Mouse (Mus musculus): ENCODE data around the gene Hist1h4j. TPM values are rescaled to one million over a fixed set of nuclear protein-coding genes. Genes with fewer than 3 reads are reported as not detected.

The Hist1h4j gene
- 0.93 TPM for polyA plus RNA-seq (2017; shearing (Covaris generic))

DNA sequence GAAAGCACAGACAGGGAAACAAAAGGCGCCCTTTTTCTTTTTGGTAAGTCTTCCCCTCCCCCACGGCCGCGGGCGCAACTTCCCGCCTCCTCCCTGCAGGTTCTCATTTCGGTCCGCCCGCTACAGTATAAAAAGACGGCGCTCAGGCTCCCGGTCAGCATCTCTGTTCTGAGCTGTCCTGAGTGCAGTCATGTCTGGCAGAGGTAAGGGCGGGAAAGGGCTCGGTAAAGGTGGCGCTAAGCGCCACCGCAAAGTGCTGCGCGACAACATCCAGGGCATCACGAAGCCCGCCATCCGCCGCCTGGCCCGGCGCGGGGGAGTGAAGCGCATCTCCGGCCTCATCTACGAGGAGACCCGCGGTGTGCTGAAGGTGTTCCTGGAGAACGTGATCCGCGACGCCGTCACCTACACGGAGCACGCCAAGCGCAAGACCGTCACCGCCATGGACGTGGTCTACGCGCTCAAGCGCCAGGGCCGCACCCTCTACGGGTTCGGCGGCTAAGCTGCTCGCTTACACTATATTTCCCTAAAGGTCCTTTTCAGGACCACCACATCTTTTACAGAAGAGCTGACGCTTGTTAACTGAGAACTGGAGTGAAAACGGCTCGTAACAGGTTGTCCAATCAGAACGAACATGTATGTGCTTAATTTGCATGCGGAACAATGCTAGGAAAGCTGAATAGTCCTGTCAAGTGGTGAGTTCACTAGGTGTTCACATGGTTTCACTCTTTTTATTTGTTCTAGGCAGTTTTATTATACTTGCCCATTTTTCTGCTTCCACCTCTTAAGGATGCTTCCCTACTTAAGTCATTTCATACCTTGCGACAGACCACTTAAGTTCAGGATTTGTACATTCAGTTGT is at the start of gene Hist1h4j:
Hist1h4j (plus strand) TSS at position 159 of the 862 bp plus-strand sequence.

DNA sequence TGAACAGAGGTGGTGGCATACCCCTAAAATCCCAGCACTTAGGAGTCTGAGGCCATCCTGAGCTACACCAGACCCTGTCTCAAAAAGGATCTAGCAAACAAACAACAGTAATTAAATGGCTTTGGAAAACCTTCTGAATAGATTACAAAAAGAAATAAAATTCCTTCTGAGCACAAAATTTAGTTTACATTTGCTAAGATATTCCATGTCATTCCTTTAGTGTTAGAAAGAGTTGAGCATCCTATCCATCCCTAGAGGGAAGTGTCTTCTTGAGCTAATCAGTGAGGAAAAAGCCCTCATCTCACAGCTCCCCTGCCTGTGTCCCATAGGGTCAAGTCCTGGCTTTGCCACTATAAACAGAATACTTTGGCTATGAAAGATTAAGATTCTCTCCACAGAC is 37.1 kb upstream of the Hist1h4j start, which contains the start of gene Olfr1359:
Olfr1359 (plus strand) TSS at position 301 of the 400 bp plus-strand sequence.

DNA sequence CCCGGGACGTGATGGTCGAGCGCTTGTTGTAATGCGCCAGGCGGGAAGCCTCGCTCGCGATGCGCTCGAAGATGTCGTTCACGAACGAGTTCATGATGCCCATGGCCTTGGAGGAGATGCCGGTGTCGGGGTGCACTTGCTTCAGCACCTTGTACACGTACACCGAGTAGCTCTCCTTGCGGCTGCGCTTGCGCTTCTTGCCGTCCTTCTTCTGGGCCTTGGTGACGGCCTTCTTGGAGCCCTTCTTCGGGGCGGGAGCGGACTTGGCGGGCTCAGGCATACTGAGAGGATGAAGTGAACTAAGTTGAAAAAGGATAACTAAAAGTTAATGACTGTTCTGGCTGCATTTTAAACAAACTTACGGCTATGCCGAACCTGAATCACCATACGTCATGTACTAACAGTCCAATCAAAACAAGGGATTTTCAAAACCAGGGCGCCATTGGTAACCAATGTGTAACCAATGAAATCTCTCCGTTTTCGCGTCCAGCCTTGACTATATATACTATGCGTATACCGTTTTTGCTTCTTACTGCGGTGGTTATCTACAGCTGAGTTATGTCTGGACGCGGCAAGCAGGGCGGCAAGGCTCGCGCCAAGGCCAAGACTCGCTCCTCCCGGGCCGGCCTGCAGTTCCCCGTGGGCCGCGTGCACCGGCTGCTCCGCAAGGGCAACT is 18.9 kb upstream of the Hist1h4j start, which contains the start of the genes Hist1h2bl and Hist1h2ai:
Hist1h2bl (minus strand) TSS at position 280 of the 676 bp plus-strand sequence.
Hist1h2ai (plus strand) TSS at position 559 of the 676 bp plus-strand sequence.

DNA sequence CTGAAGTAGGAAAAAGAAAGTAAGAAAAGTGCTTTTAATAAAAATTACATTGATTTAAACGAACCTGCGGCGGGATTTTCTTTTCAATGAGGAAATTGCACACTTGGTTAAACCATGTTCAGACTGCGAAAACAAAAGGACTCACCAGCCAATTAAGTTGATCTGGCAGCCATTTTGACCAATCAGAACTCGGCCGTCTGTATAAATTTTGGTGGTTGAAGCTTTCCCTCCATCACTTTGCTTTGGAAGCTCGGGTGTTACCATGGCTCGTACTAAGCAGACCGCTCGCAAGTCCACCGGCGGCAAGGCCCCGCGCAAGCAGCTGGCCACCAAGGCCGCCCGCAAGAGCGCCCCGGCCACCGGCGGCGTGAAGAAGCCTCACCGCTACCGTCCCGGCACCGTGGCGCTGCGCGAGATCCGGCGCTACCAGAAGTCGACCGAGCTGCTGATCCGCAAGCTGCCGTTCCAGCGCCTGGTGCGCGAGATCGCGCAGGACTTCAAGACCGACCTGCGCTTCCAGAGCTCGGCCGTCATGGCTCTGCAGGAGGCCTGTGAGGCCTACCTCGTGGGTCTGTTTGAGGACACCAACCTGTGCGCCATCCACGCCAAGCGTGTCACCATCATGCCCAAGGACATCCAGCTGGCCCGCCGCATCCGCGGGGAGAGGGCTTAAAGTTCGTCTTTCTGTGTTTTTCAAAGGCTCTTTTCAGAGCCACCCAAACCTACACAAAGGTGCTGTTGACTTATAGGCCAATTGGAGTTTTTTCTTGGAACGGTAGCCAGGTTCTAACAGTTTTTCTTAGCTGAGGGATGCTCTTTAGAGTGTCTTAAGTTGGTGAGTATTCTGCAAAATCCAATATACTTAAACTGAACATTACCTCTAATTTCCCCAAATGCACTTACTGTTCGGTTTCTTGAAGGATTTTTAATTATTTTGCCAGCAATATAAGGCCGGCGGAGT is 17.2 kb upstream of the Hist1h4j start, which contains the start of gene Hist1h3h:
Hist1h3h (plus strand) TSS at position 263 of the 961 bp plus-strand sequence.

DNA sequence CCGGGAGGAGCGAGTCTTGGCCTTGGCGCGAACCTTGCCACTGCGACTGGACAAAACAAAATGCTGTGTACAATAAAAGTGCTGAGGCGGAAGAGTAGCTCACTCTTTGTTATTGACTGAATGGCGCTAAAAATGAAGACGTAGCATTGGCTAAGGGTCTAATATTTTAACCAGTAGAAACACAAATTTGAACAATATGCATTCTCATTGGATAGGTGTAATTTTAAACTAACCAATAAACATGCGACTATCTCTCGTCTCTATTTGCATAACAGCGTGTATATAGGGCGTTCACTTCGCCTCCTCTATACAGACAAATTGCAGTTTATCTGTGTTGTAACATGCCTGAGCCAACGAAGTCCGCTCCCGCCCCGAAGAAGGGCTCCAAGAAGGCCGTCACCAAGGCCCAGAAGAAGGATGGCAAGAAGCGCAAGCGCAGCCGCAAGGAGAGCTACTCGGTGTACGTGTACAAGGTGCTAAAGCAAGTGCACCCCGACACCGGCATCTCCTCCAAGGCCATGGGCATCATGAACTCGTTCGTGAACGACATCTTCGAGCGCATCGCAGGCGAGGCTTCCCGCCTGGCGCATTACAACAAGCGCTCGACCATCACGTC is 13.0 kb upstream of the Hist1h4j start, which contains the start of gene Hist1h2bm:
Hist1h2bm (plus strand) TSS at position 288 of the 616 bp plus-strand sequence.

DNA sequence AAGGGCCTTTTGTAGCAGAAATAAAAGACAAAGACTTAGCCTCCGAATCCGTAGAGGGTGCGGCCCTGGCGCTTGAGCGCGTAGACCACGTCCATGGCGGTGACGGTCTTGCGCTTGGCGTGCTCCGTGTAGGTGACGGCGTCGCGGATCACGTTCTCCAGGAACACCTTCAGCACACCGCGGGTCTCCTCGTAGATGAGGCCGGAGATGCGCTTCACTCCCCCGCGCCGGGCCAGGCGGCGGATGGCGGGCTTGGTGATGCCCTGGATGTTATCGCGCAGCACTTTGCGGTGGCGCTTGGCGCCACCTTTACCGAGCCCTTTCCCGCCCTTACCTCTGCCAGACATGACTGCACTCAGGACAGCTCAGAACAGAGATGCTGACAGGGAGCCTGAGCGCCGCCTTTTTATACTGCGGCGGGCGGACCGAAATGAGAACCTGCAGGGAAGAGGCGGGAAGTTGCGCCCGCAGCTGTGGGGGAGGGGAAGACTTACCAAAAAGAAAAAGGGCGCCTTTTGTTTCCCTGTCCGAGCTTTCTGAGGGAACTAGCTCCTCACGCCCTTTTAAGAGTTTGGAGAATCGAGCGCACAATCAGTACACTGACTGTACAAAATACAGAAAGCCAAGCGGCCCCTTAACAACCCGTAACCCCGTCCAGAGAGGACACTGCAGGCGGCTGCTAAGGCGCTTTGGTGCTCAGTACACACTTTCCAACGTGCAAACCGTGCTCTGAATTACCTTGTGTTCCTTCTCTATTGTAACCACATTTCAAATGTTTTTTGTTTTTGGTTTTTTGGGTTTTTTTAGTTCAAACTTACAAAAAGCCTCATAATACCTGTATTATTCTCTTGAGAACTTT is 15.5 kb downstream of the Hist1h4j start, which contains the start of gene Hist1h4k:
Hist1h4k (minus strand) TSS at position 347 of the 859 bp plus-strand sequence.

DNA sequence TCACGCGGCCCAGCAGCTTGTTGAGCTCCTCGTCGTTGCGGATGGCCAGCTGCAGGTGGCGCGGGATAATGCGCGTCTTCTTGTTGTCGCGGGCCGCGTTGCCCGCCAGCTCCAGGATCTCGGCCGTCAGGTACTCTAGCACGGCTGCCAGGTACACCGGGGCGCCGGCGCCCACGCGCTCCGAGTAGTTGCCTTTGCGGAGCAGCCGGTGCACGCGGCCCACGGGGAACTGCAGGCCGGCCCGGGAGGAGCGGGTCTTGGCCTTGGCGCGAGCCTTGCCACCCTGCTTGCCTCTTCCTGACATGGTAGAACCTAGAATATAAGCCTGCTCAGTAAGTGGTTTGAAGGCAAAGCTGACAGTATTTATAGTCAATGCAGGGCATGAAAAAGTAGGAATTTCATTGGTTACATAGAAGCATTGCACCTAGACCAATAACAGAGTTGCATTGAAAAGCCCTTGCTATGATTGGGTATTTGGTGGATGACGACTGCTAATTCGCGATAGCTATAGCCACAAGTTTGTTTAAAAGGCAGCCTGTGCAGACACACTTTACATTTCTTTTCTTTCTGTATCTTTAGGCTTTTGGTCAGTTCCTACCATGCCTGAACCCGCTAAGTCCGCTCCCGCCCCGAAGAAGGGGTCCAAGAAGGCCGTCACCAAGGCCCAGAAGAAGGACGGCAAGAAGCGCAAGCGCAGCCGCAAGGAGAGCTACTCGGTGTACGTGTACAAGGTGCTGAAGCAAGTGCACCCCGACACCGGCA is 18.8 kb downstream of the Hist1h4j start, which contains the start of the genes Hist1h2ak and Hist1h2bn:
Hist1h2ak (minus strand) TSS at position 304 of the 762 bp plus-strand sequence.
Hist1h2bn (plus strand) TSS at position 600 of the 762 bp plus-strand sequence.

DNA sequence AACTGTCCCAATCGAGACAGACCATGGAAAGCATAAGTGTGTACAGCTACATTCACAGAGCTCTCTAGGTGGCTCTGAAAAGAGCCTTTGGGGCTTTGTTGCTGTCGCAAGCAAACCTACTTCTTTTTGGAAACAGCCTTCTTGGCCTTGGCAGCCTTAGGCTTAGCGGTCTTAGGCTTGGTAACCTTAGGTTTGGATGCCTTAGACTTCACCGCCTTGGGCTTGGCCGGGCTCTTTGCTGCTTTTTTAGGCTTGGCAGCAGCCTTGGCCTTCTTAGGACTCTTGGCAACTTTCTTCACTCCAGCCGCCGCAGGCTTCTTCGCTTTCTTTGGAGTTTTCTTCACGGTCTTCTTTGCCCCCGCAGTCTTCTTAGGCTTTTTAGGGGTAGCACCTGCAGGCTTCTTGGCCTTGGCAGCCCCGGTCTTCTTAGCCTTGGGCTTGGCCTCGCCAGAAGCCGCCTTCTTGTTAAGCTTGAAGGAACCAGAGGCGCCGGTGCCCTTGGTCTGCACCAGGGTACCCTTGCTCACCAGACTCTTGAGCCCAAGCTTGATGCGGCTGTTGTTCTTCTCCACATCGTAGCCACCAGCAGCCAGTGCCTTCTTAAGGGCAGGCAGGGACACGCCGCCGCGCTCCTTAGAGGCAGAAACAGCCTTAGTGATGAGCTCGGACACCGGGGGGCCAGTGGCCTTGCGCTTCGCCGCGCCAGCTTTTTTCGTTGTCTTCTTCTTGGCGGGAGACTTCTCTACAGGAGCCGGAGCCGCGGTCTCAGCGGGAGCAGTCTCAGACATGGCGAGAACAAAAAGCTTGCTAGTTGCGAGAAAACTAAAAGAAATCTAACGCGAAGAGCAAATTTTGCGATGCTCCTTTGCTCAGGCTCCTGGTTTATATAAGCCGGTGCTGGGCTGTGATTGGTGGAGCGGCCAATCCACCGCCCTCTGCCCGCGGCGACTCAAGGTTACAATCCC is 45.2 kb downstream of the Hist1h4j start, which contains the start of gene Hist1h1b:
Hist1h1b (minus strand) TSS at position 859 of the 965 bp plus-strand sequence.

DNA sequence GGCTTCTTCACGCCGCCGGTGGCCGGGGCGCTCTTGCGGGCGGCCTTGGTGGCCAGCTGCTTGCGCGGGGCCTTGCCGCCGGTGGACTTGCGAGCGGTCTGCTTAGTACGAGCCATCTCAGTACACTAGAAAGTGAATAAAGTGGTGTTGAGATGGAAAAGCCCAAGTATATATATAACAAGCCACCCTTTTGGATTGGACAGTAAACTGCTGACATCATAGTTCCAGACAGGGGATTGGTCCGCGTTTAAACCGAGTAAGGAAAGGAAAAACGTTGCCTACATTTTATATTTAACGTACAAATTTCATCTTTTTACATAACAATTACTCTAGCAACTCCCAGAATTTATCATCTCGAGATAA is 48.4 kb downstream of the Hist1h4j start, which contains the start of gene Hist1h3i:
Hist1h3i (minus strand) TSS at position 116 of the 363 bp plus-strand sequence.

Other genes with a start within 250 kb of the Hist1h4j start
- 0.21 TPM for gene AK157302, start 239.8 kb upstream of the Hist1h4j start, polyA plus RNA-seq (2017; shearing (Covaris generic))
- 11.8 TPM for gene Gm11273, start 233.6 kb upstream of the Hist1h4j start, polyA plus RNA-seq (2017; shearing (Covaris generic))
- gene Zkscan8, start 203.9 kb upstream of the Hist1h4j start, polyA plus RNA-seq (2017; shearing (Covaris generic)) = 2.6 TPM
- gene Olfr1366, start 192.3 kb upstream of the Hist1h4j start, polyA plus RNA-seq (2017; shearing (Covaris generic)) = not detected
- gene Olfr1535, start 175.2 kb upstream of the Hist1h4j start, polyA plus RNA-seq (2017; shearing (Covaris generic)) = 0.35 TPM
- not detected for gene Olfr1364, start 153.3 kb upstream of the Hist1h4j start, polyA plus RNA-seq (2017; shearing (Covaris generic))
- not detected for gene Olfr1362, start 121.0 kb upstream of the Hist1h4j start, polyA plus RNA-seq (2017; shearing (Covaris generic))
- not detected for gene Olfr11, start 92.5 kb upstream of the Hist1h4j start, polyA plus RNA-seq (2017; shearing (Covaris generic))
- gene Olfr1361, start 71.7 kb upstream of the Hist1h4j start, polyA plus RNA-seq (2017; shearing (Covaris generic)) = not detected
- 0.26 TPM for gene Olfr1360, start 57.7 kb upstream of the Hist1h4j start, polyA plus RNA-seq (2017; shearing (Covaris generic))
- not detected for gene Olfr1359, start 37.0 kb upstream of the Hist1h4j start, polyA plus RNA-seq (2017; shearing (Covaris generic))
- not detected for gene Hist1h2bl, start 18.9 kb upstream of the Hist1h4j start, polyA plus RNA-seq (2017; shearing (Covaris generic))
- not detected for gene Hist1h2ai, start 18.6 kb upstream of the Hist1h4j start, polyA plus RNA-seq (2017; shearing (Covaris generic))
- gene Hist1h3h, start 17.4 kb upstream of the Hist1h4j start, polyA plus RNA-seq (2017; shearing (Covaris generic)) = 3.6 TPM
- not detected for gene Hist1h2bm, start 13.0 kb upstream of the Hist1h4j start, polyA plus RNA-seq (2017; shearing (Covaris generic))
- gene Hist1h4k, start 15.4 kb downstream of the Hist1h4j start, polyA plus RNA-seq (2017; shearing (Covaris generic)) = 15.4 TPM
- gene Hist1h2ak, start 18.8 kb downstream of the Hist1h4j start, polyA plus RNA-seq (2017; shearing (Covaris generic)) = not detected
- gene Hist1h2bn, start 19.1 kb downstream of the Hist1h4j start, polyA plus RNA-seq (2017; shearing (Covaris generic)) = not detected
- gene Hist1h1b, start 45.6 kb downstream of the Hist1h4j start, polyA plus RNA-seq (2017; shearing (Covaris generic)) = not detected
- not detected for gene Hist1h3i, start 48.3 kb downstream of the Hist1h4j start, polyA plus RNA-seq (2017; shearing (Covaris generic))
- gene Hist1h2an, start 52.2 kb downstream of the Hist1h4j start, polyA plus RNA-seq (2017; shearing (Covaris generic)) = not detected
- gene Hist1h2bp, start 52.4 kb downstream of the Hist1h4j start, polyA plus RNA-seq (2017; shearing (Covaris generic)) = not detected
- gene Hist1h2bq, start 75.1 kb downstream of the Hist1h4j start, polyA plus RNA-seq (2017; shearing (Covaris generic)) = 4.2 TPM
- gene Hist1h2ao, start 75.4 kb downstream of the Hist1h4j start, polyA plus RNA-seq (2017; shearing (Covaris generic)) = not detected
- gene Hist1h4m, start 76.7 kb downstream of the Hist1h4j start, polyA plus RNA-seq (2017; shearing (Covaris generic)) = not detected
- gene Hist1h4n, start 97.1 kb downstream of the Hist1h4j start, polyA plus RNA-seq (2017; shearing (Covaris generic)) = 20.0 TPM
- gene Hist1h2ap, start 98.4 kb downstream of the Hist1h4j start, polyA plus RNA-seq (2017; shearing (Covaris generic)) = 30.1 TPM
- gene Hist1h2br, start 98.7 kb downstream of the Hist1h4j start, polyA plus RNA-seq (2017; shearing (Covaris generic)) = 4.6 TPM
- gene Zfp184, start 210.0 kb downstream of the Hist1h4j start, polyA plus RNA-seq (2017; shearing (Covaris generic)) = 2.4 TPM
- gene Pom121l2, start 246.1 kb downstream of the Hist1h4j start, polyA plus RNA-seq (2017; shearing (Covaris generic)) = not detected

All from effector memory CD4-positive, alpha-beta T cell, adult 7 months (primary cell).